Mouse (Mus musculus): ENCODE measurements around the gene Aff1.

GRCm38 (mm10) chr5:103690190-103690589 lies 2.0 kb upstream of the Aff1 start:
- TF ChIP-seq POLR2A (IDR thresholded peaks at IDR 0.05; ENCODE audit: insufficient read depth, low read depth, low read length) = no peak
- no peak for TF ChIP-seq CTCF (IDR thresholded peaks at IDR 0.05; ENCODE audit: insufficient read depth, low read depth, low read length)

Data from olfactory bulb, adult 2 months (tissue).